Mouse (Mus musculus) T-helper 2 cell (primary cell): ENCODE results near the gene Ccdc65.
"Not testable (repeated sequence)": the region's sequence is repeated elsewhere in the genome, so short reads cannot be mapped to it uniquely, and the experiment has no call there.

ENCODE experiments used
- in situ Hi-C: fragments of 300-600 bp; cut with MboI, MseI; formaldehyde crosslinking; loops from one replicate; pipeline ENCODE4 v1.15.1; 2025; ENCODE audit warnings: high pct_unique_total_duplicates

The Ccdc65 gene

DNA sequence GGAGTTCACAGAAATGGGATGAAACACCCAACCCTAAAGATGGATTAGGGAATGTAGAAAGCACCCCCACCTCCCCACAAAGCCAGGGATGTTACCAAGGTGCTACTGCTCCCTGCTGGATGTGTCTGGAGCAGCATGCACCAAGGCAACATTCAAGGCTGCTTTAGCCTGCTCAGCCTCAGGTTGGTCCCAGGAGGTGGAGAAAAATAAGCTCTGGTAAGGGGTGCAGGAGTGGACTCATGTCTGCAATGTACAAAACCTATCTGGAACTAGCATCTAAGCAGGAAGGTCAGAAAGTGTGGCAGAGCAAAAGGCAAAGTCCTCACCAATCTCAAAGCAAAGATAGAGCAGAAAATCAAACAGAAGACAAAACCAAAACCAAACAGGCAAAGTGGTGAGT lies 29.9 kb downstream of the Ccdc65 start:
- in situ Hi-C loops: loop anchor here (5.0 kb wide), 1 partner anchor 81 kb away; no protein-coding TSS in a partner anchor

DNA sequence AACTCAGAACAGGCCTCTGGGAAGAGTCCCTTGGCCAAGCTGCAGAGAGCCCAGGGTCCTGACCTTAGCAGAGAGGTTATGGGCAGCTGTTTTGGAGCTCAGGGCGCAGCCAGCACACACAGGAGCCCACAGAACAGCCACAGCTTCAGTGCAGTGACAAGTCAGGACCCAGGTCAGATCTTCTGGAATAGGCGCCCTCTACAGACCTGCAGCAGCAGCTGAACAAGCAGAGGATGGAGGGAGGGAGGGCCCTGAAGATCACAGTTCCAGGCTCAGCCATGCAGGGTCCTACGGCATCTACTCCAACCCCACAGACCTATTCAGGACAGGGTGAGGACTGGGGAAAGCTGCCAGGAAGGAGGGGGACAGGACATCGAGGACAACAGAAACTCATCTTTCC lies 30.8 kb downstream of the Ccdc65 start:
- in situ Hi-C loops: loop anchor here (5.0 kb wide), 1 partner anchor 81 kb away; no protein-coding TSS in a partner anchor

DNA sequence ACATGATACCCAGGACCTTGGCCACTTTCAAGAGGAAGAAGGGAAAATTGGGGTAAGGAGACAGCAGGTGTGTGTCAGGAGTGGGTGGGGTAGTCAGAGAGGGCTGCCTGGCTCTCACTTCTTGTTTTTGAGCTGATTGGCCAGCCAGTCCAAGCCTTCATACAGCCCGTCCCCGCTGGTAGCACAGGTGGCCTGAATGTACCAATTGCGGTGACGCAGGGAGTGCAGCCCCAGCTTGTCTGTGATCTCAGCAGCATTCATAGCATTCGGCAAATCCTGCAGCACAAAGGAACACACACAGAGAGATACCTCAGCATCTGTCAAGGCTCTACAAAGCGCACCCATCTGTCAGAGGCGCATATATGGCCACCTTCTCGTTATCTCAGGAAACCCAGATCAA lies 32.2 kb downstream of the Ccdc65 start:
- in situ Hi-C loops: no loop called here

GRCm38 (mm10) chr15:98742766-98743428 lies 34.9 kb downstream of the Ccdc65 start:
- in situ Hi-C loops: no loop called here

DNA sequence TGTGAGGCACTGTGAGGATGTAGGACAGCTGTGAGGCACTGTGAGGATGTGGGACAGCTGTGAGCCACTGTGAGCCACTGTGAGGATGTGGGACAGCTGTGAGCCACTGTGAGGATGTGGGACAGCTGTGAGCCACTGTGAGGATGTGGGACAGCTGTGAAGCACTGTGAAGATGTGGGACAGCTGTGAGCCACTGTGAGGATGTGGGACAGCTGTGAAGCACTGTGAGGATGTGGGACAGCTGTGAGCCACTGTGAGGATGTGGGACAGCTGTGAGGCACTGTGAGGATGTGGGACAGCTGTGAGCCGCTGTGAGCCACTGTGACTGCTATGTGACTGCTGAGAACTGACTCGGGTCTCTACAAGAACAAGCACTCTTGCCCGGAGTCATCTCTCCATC lies 35.9 kb downstream of the Ccdc65 start:
- in situ Hi-C loops: not testable (repeated sequence)

DNA sequence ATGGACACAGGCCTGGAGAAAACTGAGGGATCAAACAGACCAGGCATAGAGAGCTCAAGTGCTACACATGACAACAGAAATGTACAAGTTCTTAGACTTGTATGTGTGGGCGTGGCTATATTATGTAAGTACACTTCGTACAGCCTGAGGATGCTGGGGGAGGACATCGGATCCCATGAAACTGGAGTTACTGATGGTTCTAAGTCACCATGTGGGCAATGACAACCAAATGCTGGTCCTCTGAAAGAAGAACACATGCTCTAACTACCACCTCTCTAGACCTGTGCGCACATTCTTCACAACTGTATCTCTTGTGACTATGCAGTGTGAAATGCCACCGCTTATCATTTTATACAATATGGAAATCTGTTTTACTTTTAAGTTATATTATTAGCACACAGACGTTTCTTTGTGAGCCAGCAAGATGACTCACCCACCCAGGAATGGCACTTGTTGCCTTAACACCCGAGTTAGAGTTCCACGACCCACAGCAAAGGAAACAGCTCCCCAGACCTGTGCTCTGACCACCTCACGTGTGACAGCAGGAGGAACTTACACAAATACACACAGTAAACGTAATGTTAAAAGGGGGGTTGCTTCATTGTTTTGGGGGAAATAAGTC lies 38.4 kb downstream of the Ccdc65 start:
- in situ Hi-C loops: no loop called here

- in situ Hi-C loops: no loop called here
Observed at GRCm38 (mm10) chr15:98747296-98747695, 39.3 kb downstream of the Ccdc65 start.

DNA sequence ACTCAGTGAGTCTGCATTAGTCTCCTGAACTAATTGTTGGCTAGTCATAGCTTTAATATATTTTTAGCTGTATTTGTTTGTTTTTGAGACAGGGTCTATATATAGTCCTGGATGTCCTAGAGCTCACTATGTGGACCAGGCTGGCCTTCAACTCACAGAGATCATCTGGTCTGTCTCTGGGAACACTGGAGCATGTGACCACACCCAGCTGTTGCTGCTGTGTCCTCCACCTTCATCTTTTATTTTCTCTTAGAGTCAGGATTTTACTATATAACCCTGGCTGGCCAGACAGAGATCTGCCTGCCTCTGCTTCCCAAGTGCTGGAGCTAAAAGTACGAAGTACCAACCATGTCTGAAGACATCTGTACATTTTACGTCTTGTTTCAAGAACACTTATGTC lies 41.1 kb downstream of the Ccdc65 start:
- in situ Hi-C loops: no loop called here

- in situ Hi-C loops: no loop called here
Observed at GRCm38 (mm10) chr15:98753021-98753423, 45.0 kb downstream of the Ccdc65 start.

- in situ Hi-C loops: no loop called here
Observed at GRCm38 (mm10) chr15:98754125-98754524, 46.1 kb downstream of the Ccdc65 start.

DNA sequence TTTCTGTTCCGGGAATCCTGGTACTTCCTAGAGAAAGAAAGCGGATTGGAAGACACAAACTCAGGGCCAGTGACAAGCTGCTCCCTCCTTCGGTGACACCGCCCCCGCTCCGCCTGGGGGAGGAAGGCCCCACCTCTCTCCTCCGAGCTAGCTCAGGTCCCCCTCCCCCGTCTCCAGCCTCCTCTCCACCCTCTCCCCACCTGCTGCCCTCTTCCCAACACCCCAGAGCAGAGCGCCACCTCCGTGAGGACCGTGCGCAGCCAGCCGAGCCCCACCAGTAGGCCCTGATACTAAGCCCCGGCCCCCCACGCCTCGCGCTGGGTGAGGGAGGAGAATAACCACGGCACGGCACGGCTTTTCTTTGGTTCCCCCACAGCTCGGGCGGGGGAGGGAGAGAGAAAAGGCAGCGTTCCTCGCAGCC lies 54.2 kb downstream of the Ccdc65 start:
- in situ Hi-C loops: no loop called here

GRCm38 (mm10) chr15:98762670-98763529 lies 54.9 kb downstream of the Ccdc65 start, which contains the start of gene Arf3:
TSS of gene Arf3 (minus strand) at chr15:98763214.
- in situ Hi-C loops: no loop called here

- in situ Hi-C loops: no loop called here
Observed at GRCm38 (mm10) chr15:98765929-98766328, 57.9 kb downstream of the Ccdc65 start.

GRCm38 (mm10) chr15:98768259-98768658 lies 60.3 kb downstream of the Ccdc65 start:
- in situ Hi-C loops: no loop called here

- in situ Hi-C loops: no loop called here
Observed at GRCm38 (mm10) chr15:98771813-98772425, 63.9 kb downstream of the Ccdc65 start.

DNA sequence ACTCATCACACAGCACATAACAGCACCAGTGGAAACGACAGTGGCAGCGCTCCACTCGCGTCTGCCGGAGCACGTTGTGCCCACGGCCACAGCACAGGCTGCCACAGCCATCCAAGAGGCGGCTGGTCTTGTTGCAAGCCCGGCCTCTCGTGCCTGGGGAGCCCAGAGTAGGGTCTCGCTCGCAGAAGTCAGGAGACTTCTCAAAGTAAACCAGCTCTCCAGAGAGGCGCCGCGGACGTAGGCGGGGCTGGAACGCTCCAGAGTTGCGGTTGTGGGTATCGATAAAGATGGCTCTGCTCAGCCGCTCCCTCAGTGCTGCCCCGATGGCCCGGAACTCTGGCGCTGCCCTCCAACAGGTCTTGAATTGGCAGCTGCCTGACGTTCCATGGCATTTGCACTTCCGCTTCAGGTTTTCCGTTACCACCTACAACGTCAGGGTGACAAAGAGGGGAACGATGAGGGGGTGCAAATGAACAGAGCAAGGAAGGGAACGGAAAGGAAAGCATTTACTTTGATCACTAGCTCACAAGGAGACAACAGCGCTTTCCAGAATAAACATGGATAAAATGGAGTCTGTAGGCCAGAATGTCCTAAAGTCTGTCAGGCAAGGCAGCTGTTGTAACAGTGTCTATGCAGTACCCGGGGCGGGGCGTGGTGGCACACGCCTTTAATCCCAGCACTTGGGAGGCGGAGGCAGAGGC lies 64.7 kb downstream of the Ccdc65 start:
- in situ Hi-C loops: no loop called here
